Mouse (Mus musculus) hematopoietic stem cell, adult 5-6 weeks (primary cell): ENCODE measurements at regions not wholly inside any gene's neighbourhood (a gene's known extent, or its start where the extent isn't known, plus 50 kb on each side); places are given as distances from the start of the nearest gene placed in this dataset.

Source experiments
- ATAC-seq, 2 experiments: fragments of 125-278 bp in 1 of 2; replicated peaks in 1 of 2; 2 replicates each; pipeline ENCODE4 v1.8.0; 2016 to 2017; ENCODE audit warnings: inconsistent platforms in 2 of 2, mild to moderate bottlenecking in 2 of 2, moderate number of reproducible peaks in 2 of 2, low read depth in 1 of 2, moderate TSS enrichment in 1 of 2; ENCODE audit not compliant: low FRiP score in 2 of 2, poor library complexity in 2 of 2, severe bottlenecking in 2 of 2, insufficient read depth in 1 of 2, low TSS enrichment in 1 of 2

- no peak for ATAC-seq
These were observed 136.9 kb downstream of the Uaca start for GRCm38 (mm10) chr9:60931290-60931689.

GRCm38 (mm10) chr9:60936937-60937336 is 142.6 kb downstream of the Uaca start:
- peak; percentile 59 to 60 for ATAC-seq

- peak in 1 of 2 experiments; percentile 57; a peak in 1 of 4 replicates for ATAC-seq
These were observed 145.8 kb downstream of the Uaca start for GRCm38 (mm10) chr9:60939858-60940804.

GRCm38 (mm10) chr9:60947363-60947762 is 153.0 kb downstream of the Uaca start:
- ATAC-seq, result no peak

- ATAC-seq, result no peak
These were observed 154.3 kb downstream of the Uaca start for GRCm38 (mm10) chr9:60948531-60949070.

- ATAC-seq, result no peak
These were observed 155.8 kb downstream of the Uaca start for GRCm38 (mm10) chr9:60950161-60950560.

- no peak for ATAC-seq
These were observed 156.8 kb downstream of the Uaca start for GRCm38 (mm10) chr9:60951071-60951561.

GRCm38 (mm10) chr9:60957438-60957837 is 163.1 kb downstream of the Uaca start:
- ATAC-seq, result no peak

GRCm38 (mm10) chr9:60959537-60959936 is 165.2 kb downstream of the Uaca start:
- ATAC-seq, result no peak

GRCm38 (mm10) chr9:60962086-60962485 is 167.7 kb downstream of the Uaca start:
- no peak for ATAC-seq

GRCm38 (mm10) chr9:60965641-60966040 is 171.3 kb downstream of the Uaca start:
- ATAC-seq, result no peak

GRCm38 (mm10) chr9:60968281-60969031 is 174.1 kb downstream of the Uaca start:
- peak in 1 of 2 experiments; percentile 67; a peak in 1 of 4 replicates for ATAC-seq

- ATAC-seq, result no peak
These were observed 178.0 kb downstream of the Uaca start for GRCm38 (mm10) chr9:60972201-60972910.

GRCm38 (mm10) chr9:60974546-60974945 is 180.2 kb downstream of the Uaca start:
- no peak for ATAC-seq

GRCm38 (mm10) chr9:60982383-60983085 is 188.2 kb downstream of the Uaca start:
- no peak for ATAC-seq

GRCm38 (mm10) chr9:60983246-60983645 is 188.9 kb downstream of the Uaca start:
- no peak for ATAC-seq

- ATAC-seq, result no peak
These were observed 193.8 kb downstream of the Uaca start for GRCm38 (mm10) chr9:60988113-60988512.
